Mouse (Mus musculus) B cell, adult 2 months (primary cell): ENCODE data around the gene Arf1.
A peak's percentile ranks its signal among the peaks of the same experiment; 100 is the strongest.

ENCODE experiments used
- DNase-seq, 2 experiments: peaks; one replicate each; pipeline ENCODE4 v3.0.0; 2022

The Arf1 gene

DNA sequence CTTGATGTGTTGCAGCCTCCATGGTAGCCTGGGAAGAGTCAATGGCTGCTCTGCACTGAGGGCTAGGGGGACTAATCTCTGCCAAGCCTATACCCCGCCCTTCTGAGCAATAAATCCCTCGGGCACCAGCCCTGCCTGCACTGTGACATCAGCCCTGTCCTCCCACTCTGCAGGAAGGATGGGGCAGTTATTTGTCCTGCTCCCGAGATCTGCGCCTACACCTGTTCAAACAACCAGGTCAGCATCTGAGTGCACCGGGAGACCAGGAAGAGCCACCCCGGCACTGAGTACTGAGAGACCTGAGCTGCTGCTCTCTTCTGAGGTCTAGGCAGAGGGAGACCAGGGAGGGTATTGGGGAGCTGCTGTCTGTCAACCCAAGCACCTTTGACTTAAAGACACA, 40.4 kb downstream of the Arf1 start:
- DNase-seq, result no peak

GRCm38 (mm10) chr11:59185490-59185889, 42.6 kb downstream of the Arf1 start:
- DNase-seq, result no peak

- DNase-seq, result peak; percentile 47 to 53
Measured at GRCm38 (mm10) chr11:59183821-59184220, 44.2 kb downstream of the Arf1 start.

GRCm38 (mm10) chr11:59182864-59183331, 45.2 kb downstream of the Arf1 start, which contains the start of gene Gjc2:
Gene Gjc2 (minus strand): TSS chr11:59183213.
- no peak for DNase-seq

DNA sequence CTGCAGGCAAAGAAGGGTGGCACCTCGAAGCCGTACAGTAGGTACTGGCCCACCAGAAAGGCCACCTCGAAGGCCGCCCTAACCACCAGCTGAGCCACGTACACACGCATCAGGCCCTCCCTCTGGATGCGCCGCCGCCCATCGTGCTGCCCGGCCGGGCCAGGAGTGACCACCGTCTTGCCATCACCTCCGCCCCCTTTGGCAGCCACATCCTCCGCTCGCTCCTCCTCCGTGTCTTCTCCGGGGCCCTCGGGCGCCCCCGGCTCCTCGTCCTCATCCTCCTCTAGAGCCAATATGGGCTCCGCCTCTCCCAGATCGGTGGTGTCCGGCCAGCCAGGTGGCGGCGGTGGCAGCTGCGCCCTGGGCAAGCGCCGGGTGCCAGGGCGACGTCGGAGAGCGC, 51.1 kb downstream of the Arf1 start:
- DNase-seq, result no peak

DNA sequence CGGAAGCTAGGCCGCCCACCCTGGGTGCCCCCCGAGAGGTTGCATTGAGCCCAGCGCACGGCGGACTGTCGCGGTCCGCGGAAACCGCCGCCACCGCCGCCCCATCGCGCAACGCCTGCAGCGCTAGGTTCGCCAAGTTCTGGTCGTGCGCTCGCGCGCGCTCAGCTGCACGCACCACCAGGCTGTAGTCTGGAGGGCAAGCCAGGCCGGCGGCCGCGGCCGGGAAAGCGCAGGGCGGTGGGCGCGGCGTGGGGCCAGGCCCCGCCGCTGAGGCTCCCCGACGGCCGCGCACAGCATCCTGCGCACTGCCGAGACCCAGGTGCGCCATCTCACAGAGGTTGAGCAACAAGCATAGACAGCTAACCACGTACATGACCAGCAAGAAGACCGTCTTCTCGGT, 51.6 kb downstream of the Arf1 start:
- no peak for DNase-seq

DNA sequence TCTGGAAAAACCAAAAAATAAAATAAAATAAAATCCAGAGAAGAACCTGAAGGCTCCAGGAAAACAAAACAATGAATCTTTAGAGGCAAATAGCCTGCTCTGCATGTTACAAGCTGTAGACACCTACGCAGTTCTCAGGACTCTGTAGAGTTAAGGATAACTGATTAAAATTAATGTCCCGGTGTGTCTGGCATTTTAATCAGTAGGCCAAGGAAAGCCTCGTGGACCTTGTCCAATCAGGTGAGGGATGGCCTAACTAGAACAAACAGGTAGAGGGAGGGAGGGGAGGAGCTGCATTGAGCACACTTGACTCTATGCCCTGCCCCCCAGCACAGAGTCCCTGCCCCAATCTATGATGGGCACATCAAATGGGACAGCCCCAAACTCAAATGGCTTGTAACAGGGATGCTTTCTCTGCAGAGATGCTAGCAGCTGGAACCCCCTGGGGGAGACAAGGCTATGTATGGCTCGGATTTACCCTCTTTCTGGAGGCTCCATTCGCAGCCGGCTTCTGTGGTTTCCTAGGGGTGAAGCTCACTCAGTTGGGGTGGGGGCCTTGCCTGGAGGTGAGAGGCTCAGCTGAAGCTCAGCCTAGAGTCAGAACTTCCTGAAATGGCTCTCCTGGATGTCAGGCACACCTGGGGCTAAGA, 53.8 kb downstream of the Arf1 start:
- DNase-seq, result no peak

GRCm38 (mm10) chr11:59170549-59170948, 57.5 kb downstream of the Arf1 start:
- DNase-seq, result no peak

DNA sequence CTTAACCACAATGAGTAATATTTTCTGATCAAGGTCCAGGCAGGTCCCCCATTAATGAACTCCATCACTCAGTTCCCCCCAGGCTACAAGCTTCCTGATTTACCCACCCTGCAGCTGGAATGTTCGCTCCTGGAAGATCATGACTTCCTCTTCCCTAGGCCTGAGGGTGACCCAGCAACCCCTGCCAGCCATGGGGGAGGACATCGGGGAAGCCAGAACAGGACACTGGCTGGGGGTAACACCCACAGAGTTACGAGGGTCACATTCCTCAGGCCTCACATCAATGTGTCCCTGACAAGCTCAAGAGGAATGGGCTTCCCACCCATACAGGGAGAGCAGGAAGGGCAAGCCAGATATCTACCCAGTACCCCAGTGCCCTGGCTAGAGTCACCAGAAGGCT, 58.3 kb downstream of the Arf1 start:
- DNase-seq, result no peak

- no peak for DNase-seq
Measured at GRCm38 (mm10) chr11:59165616-59166241, 62.3 kb downstream of the Arf1 start.

- no peak for DNase-seq
Measured at GRCm38 (mm10) chr11:59164384-59164783, 63.7 kb downstream of the Arf1 start.

DNA sequence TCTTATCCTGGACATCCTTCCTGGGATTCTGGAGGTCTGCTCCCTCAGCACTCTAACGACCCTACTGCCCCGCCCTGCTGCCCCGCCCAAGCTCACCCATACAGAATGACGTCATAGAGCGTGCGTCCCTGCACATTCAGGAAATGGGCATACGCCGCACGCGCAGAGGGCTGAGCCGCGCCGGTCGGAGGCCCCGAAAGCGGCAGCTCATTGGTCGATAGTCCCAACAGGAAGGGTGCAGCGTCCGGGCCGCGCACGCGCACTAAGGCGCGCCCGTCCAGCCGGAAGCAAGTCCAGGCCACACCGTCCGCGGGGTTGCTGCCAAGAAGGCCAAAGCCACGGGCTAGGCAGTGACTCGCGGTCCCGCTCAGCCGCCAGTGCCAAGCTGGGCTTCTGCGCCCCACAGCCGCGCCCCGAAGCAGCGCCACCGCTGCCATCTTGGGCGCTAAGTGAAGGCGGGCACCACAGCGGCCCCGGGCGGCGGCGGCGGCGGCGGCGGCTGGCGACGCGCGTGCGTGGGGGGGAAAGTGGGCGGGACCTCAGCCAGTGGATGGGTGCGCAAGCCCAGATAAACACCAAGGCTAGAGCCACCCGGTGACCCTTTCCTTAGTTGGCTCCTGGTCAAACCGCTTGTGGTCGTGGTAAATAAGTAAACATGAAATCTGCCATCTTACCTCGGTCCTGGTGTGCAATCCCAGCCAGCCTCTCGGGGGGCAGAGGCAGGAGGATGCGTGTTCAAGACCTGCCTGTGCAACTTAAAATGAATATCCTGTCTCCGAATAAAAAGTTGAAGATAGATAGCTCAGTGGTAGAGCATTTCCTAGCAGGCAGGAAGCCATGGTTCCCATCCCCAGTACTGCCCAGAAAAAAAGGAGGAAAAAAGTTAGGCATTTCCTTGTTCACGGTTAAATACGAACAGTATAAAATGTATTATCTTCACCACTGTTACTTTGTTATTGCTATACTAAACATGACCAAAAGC, 64.5 kb downstream of the Arf1 start, which contains the start of gene Iba57:
Gene Iba57 (minus strand): TSS at position 485 of the 982 bp plus-strand sequence.
- peak; percentile 95 to 97 for DNase-seq

- peak in 1 of 2 experiments; percentile 8 for DNase-seq
Measured at GRCm38 (mm10) chr11:59162443-59163254, 65.4 kb downstream of the Arf1 start.
